Mouse (Mus musculus) gastrocnemius, postnatal 14 days (tissue): ENCODE results near the gene Cox17. TPM values are rescaled to one million over a fixed set of nuclear protein-coding genes. Genes with fewer than 3 reads are reported as not detected.

Experiments
- DNase-seq: peaks from one replicate; pipeline ENCODE4 v3.0.0; 2021; ENCODE audit warnings: mixed read lengths
- intact Hi-C: fragments of 180-260 bp; cut with DNase I; formaldehyde crosslinking; loops from one replicate; pipeline ENCODE4 v1.15.1; 2025; ENCODE audit warnings: low total_unique reads
- total RNA-seq, 2 experiments: library from RNA; stranded (reverse); gene quantifications; 2 replicates each; pipeline ENCODE4 v1.2.3; 2021

Gene Cox17
- total RNA-seq, 2 experiments from 2014 or later, result 134 to 137 TPM

DNA sequence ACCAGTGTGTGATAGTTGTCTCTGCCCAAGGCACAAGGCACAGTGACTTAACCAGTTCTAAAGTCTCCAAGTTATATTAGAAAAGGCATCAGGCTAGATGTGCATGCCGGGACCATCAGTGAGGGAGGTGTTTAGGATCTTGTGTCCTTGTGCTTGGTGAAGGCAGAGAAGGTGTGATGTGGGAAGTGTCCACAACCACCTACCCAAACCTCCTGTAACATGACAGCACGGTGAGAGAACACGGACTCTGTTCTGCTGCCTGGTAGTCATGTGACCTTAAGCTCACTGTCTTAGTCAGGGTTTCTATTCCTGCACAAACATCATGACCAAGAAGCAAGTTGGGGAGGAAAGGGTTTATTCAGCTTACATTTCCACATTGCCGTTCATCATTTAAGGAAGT, 19.4 kb downstream of the Cox17 start:
- intact Hi-C loops, result no loop called here
- no peak for DNase-seq

DNA sequence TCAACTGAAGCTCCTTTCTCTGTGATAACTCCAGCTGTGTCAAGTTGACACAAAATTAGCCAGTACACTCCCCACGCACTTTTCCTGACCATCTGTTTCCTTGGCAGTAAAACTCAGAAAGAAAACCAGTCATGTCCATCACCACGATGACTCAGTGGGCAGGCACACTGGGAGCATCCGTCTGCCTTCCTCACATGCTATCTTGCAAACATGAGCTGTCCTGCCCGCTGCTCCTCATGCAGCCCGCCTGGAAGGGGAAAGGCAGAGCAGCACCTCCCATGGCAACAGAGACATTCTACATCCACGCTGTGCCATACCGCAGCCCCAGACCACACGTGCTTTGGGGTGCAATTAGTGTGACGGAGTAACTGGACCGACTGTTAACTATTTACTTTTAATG, 21.5 kb downstream of the Cox17 start:
- intact Hi-C loops, result no loop called here
- peak; percentile 43 for DNase-seq

DNA sequence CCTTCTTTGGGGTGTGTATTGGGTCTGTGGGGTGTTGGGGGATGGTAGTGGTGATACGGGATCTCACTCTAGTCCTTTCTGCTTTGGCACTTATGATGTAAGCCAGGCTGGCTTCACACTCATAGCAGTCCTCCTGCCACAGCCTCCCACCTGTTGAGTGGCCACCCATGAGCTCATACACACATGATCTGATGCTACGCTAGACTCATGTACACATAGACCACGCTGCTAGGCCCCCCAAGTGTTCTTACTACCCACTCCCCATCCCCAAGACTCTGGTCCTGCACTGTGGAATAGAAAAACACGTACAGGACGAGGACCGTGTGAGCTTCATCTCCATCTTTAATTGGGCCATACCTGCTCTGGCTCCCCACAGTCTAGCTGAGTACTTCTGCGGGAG, 22.2 kb downstream of the Cox17 start:
- intact Hi-C loops, result no loop called here
- DNase-seq, result no peak

DNA sequence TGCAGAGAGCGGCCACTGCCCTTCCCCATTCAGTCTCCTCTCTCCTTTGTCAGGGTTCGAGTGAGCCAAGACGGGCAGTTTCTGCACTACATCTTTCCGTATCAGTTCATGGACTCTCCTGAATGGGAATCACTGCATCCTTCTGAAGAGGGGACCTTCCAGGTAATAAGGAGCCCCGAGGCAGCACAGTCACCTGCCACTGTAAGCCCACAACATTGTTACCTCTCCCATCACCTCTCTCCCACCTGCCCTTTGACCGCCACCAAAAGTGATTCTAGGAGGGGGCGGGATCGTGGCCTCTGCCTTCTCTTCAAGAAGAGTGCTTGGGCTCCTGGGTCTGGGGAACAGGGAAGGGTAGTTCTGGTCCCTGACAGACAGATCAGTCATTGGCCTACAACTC, 22.6 kb downstream of the Cox17 start:
- DNase-seq, result no peak

GRCm38 (mm10) chr16:38369992-38370484, 23.2 kb downstream of the Cox17 start:
- intact Hi-C loops, result loop anchor here (2.0 kb wide), 1 partner anchor 19 kb away; no protein-coding TSS in a partner anchor
- DNase-seq, result no peak

More for the DNA sequence above, 22.6 kb downstream of the Cox17 start:
- intact Hi-C loops, result no loop called here

DNA sequence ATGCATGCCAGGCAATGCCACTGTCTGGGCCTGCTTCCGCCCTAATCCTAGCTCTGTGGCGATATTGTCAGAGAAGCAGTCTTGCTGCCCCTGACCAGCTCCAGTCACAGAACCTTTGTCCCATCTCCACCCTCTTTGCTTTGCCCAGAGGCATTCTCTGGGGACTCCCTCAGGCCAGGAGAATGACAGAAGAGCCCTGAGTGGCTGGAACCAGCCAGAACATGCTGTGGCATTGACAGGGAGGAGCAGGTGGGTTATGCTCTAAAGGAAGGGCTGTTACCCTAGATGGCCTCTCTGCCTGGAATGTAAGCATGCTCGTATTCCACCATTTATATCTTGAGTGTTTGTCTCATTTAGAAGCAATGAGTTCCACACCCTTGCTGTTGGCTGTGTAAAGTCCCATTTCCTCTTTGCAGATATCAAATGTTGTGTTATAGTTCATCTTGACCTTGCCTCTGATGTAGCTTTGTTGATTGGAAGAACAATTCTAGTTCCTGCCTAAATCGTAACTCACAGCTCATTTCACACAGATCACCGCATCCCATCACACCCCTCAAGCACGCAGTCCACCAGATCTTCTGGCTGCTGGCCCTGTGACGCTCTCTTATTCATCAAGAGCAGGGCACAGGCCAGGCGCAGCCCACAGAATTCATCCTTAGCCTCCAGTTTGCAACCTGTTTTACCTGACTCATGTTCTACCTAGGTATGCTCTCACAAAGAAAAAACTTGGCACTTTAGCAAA, 24.0 kb downstream of the Cox17 start:
- intact Hi-C loops, result loop anchor here (2.0 kb wide), 1 partner anchor 20 kb away; no protein-coding TSS in a partner anchor
- DNase-seq, result peak; percentile 68

GRCm38 (mm10) chr16:38371705-38372296, 25.0 kb downstream of the Cox17 start:
- intact Hi-C loops, result loop anchor here (2.0 kb wide), 1 partner anchor 21 kb away; no protein-coding TSS in a partner anchor
- DNase-seq, result no peak

- no peak for DNase-seq
- intact Hi-C loops, result no loop called here
These were observed 26.1 kb downstream of the Cox17 start for GRCm38 (mm10) chr16:38372876-38373275.

DNA sequence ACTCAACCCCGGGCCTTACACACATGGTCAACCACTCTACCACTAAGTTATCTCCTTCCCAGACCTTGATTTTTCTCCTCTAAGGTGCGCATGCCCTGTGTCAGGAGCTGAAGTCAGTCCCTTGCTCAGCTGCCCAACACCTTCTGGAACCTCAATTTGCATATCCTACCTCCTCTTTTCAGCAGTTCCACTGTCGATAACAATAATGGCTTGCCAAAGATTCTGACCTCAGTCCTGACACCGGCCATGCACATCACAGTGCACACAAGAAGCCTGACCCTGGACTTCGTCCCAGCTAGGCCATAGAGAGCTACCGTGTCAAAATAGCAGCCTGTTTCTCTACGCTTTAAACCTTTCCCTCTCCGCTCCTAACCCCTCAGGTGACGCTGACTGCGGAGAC, 26.6 kb downstream of the Cox17 start:
- no peak for DNase-seq
- intact Hi-C loops, result no loop called here

GRCm38 (mm10) chr16:38373941-38374340, 27.1 kb downstream of the Cox17 start:
- intact Hi-C loops, result no loop called here

GRCm38 (mm10) chr16:38374379-38375140, 27.8 kb downstream of the Cox17 start:
- DNase-seq, result no peak
- intact Hi-C loops, result no loop called here

More at GRCm38 (mm10) chr16:38373941-38374340, 27.1 kb downstream of the Cox17 start:
- DNase-seq, result no peak

DNA sequence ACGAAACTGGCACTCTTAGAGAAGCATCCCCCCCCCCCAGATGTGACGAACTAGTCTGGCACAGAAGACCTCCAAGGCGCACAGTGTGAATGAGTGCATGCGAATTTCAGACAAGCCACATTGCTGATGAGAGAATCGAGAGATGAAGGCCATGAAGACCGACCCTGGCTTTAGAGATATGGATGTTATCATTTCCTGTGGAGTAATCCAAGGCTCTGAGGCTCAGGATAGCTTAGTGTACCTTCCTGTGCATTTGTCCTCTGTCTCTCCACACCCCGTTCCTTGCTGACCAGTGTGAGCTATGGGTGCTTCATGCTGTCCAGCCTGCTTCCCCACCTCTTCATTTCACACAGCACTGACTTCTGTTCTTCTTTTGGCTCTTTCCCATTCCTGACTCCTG, 28.4 kb downstream of the Cox17 start:
- DNase-seq, result no peak
- intact Hi-C loops, result no loop called here

- intact Hi-C loops, result no loop called here
- peak; percentile 56 for DNase-seq
These were observed 29.5 kb downstream of the Cox17 start for GRCm38 (mm10) chr16:38376163-38376840.

- no peak for DNase-seq
- intact Hi-C loops, result no loop called here
These were observed 30.1 kb downstream of the Cox17 start for GRCm38 (mm10) chr16:38376841-38377249.

- intact Hi-C loops, result no loop called here
- DNase-seq, result peak; percentile 38
These were observed 30.8 kb downstream of the Cox17 start for GRCm38 (mm10) chr16:38377546-38377945.

DNA sequence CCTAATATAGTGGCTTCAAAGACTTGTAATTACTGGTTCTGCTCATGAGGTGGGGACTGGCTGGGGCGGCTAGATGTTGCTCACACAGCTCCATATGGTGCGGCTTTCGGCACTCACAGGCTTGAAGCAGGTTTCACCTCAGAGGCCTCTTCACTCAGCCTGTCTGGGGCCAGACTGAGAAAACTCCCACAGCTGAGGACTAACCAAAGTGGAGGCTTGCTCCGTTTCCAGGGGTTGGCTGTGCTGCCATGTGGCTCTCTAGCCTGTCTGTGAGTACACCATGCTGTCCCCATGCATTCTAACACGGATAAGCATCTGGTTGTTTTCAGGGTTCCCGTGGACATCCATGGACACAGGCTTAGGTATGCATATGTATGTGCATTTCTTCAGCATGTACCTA, 31.8 kb downstream of the Cox17 start:
- intact Hi-C loops, result no loop called here

GRCm38 (mm10) chr16:38379088-38379487, 32.3 kb downstream of the Cox17 start:
- DNase-seq, result no peak
- intact Hi-C loops, result no loop called here

More for the DNA sequence above, 31.8 kb downstream of the Cox17 start:
- DNase-seq, result no peak

- intact Hi-C loops, result no loop called here
- no peak for DNase-seq
These were observed 32.7 kb downstream of the Cox17 start for GRCm38 (mm10) chr16:38379493-38379892.

DNA sequence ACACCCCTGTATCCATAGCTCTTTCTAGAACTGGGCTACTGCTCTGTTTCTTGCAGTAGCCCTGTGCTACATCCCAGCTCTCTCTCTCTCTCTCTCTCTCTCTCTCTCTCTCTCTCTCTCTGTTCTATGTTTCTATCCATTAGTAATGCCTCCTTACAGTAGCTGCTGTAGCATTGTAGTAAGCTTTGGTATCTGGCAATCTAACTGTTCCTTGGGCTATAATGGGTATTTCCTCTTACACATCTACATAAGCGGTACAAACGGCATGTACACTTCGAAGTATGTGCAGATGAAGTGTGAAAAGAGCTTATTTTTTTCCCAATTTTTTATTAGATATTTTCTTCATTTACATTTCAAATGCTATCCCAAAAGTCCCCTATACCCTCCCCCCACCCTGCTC, 33.1 kb downstream of the Cox17 start:
- DNase-seq, result no peak
- intact Hi-C loops, result no loop called here

DNA sequence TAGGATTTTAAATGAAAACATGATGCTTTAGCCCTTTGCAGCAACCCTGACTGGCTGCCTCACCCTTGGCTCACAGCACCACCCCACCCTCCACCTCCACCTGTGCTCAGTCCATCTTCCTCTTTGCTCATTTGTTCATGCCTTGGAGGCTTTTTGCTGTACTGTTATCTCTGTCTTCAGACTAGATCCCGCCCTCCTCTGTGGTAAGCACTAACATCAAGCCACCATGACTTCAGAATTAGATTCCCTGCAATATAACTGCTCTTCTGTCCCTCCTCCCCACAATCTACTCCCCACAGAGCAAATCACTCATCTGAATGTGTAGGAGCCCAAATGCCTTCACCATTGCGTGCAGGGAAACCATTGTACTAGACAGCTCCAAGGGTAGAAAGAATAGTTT, 36.9 kb downstream of the Cox17 start:
- intact Hi-C loops, result no loop called here
- no peak for DNase-seq
